Mouse (Mus musculus): ENCODE results near the gene Gm14214.
A peak's percentile ranks its signal among the peaks of the same experiment; 100 is the strongest.

The Gm14214 gene

GRCm38 (mm10) chr2:154769930-154770329 is at the start of gene Gm14214:
TSS of gene Gm14214 (minus strand) at chr2:154770030.
- DNase-seq (ENCODE audit: low spot score in 2 of 2) = no peak

GRCm38 (mm10) chr2:154818599-154818998 is 48.8 kb upstream of the Gm14214 start:
- no peak for DNase-seq (ENCODE audit: low spot score in 2 of 2)

- DNase-seq (ENCODE audit: low spot score in 2 of 2) = peak in 1 of 2 experiments; percentile 13
Measured at GRCm38 (mm10) chr2:154817788-154818187, 48.0 kb upstream of the Gm14214 start.

GRCm38 (mm10) chr2:154817089-154817488 is 47.3 kb upstream of the Gm14214 start:
- DNase-seq (ENCODE audit: low spot score in 2 of 2) = no peak

GRCm38 (mm10) chr2:154813426-154813825 is 43.6 kb upstream of the Gm14214 start:
- no peak for DNase-seq (ENCODE audit: low spot score in 2 of 2)

GRCm38 (mm10) chr2:154810821-154811220 is 41.0 kb upstream of the Gm14214 start:
- DNase-seq (ENCODE audit: low spot score in 2 of 2) = no peak

- no peak for DNase-seq (ENCODE audit: low spot score in 2 of 2)
Measured at GRCm38 (mm10) chr2:154809107-154809762, 39.4 kb upstream of the Gm14214 start.

GRCm38 (mm10) chr2:154807689-154808088 is 37.9 kb upstream of the Gm14214 start:
- no peak for DNase-seq (ENCODE audit: low spot score in 2 of 2)

- no peak for DNase-seq (ENCODE audit: low spot score in 2 of 2)
Measured at GRCm38 (mm10) chr2:154803845-154804244, 34.0 kb upstream of the Gm14214 start.

- DNase-seq (ENCODE audit: low spot score in 2 of 2) = no peak
Measured at GRCm38 (mm10) chr2:154803372-154803771, 33.5 kb upstream of the Gm14214 start.

GRCm38 (mm10) chr2:154791661-154792642 is 22.1 kb upstream of the Gm14214 start:
- peak; percentile 62 to 71 for DNase-seq (ENCODE audit: low spot score in 2 of 2)

- DNase-seq (ENCODE audit: low spot score in 2 of 2) = peak; percentile 95 to 96
Measured at GRCm38 (mm10) chr2:154790656-154791483, 21.0 kb upstream of the Gm14214 start, which contains the start of the genes Raly and a. TSS of gene Raly (plus strand) at chr2:154791096. TSS of gene a (plus strand) at chr2:154791402.

GRCm38 (mm10) chr2:154789977-154790655 is 20.3 kb upstream of the Gm14214 start:
- no peak for DNase-seq (ENCODE audit: low spot score in 2 of 2)

GRCm38 (mm10) chr2:154789381-154789780 is 19.6 kb upstream of the Gm14214 start:
- no peak for DNase-seq (ENCODE audit: low spot score in 2 of 2)

GRCm38 (mm10) chr2:154786776-154787175 is 16.9 kb upstream of the Gm14214 start:
- no peak for DNase-seq (ENCODE audit: low spot score in 2 of 2)

GRCm38 (mm10) chr2:154786187-154786586 is 16.4 kb upstream of the Gm14214 start:
- DNase-seq (ENCODE audit: low spot score in 2 of 2) = peak; percentile 32 to 43

GRCm38 (mm10) chr2:154785284-154785683 is 15.5 kb upstream of the Gm14214 start:
- DNase-seq (ENCODE audit: low spot score in 2 of 2) = no peak

GRCm38 (mm10) chr2:154782856-154783650 is 13.2 kb upstream of the Gm14214 start:
- DNase-seq (ENCODE audit: low spot score in 2 of 2) = no peak

GRCm38 (mm10) chr2:154782361-154782760 is 12.5 kb upstream of the Gm14214 start:
- no peak for DNase-seq (ENCODE audit: low spot score in 2 of 2)

- no peak for DNase-seq (ENCODE audit: low spot score in 2 of 2)
Measured at GRCm38 (mm10) chr2:154779648-154780047, 9.8 kb upstream of the Gm14214 start.

Data from spleen, postnatal 14 days (tissue).